Mouse (Mus musculus) liver, embryonic 13.5 days (tissue): Measurements from ENCODE around the gene Snrnp35. TPM values are rescaled to one million over a fixed set of nuclear protein-coding genes. Genes with fewer than 3 reads are reported as not detected.
A peak's percentile ranks its signal among the peaks of the same experiment; 100 is the strongest.

Source experiments
- ATAC-seq: fragments of 200-750 bp; cut with Nextera tagmentation; 2 replicates; pipeline ENCODE4 v1.8.0; 2017; ENCODE audit warnings: low read depth, mild to moderate bottlenecking, moderate number of reproducible peaks, moderate library complexity
- DNase-seq: peaks from one replicate; pipeline ENCODE4 v3.0.0; 2022
- H3K27ac ChIP-seq: fragments of 300-500 bp; sonication (generic); 2 replicates; pipeline ENCODE4 v1.5.1; 2015; ENCODE audit warnings: moderate library complexity, mild to moderate bottlenecking, inconsistent platforms
- H3K27me3 ChIP-seq: fragments of 300-500 bp; sonication (generic); 2 replicates; pipeline ENCODE4 v1.6.1; 2015; ENCODE audit warnings: mild to moderate bottlenecking, inconsistent platforms
- H3K36me3 ChIP-seq: fragments of 300-500 bp; sonication (generic); 2 replicates; pipeline ENCODE4 v1.6.1; 2015; ENCODE audit warnings: mild to moderate bottlenecking, inconsistent platforms
- H3K4me1 ChIP-seq: fragments of 300-500 bp; sonication (generic); replicated peaks from 2 replicates; pipeline ENCODE4 v1.6.1; 2015; ENCODE audit warnings: inconsistent platforms
- H3K4me2 ChIP-seq: fragments of 300-500 bp; sonication (generic); 2 replicates; pipeline ENCODE4 v1.6.1; 2015; ENCODE audit warnings: inconsistent platforms, mild to moderate bottlenecking, moderate library complexity
- H3K4me3 ChIP-seq: fragments of 300-500 bp; sonication (generic); replicated peaks from 2 replicates; pipeline ENCODE4 v1.5.1; 2015; ENCODE audit warnings: mild to moderate bottlenecking, inconsistent platforms
- H3K9ac ChIP-seq: fragments of 300-500 bp; sonication (generic); 2 replicates; pipeline ENCODE4 v1.6.1; 2015; ENCODE audit warnings: mild to moderate bottlenecking, inconsistent platforms
- H3K9me3 ChIP-seq: fragments of 300-500 bp; sonication (generic); replicated peaks from 2 replicates; pipeline ENCODE4 v1.6.1; 2016; ENCODE audit warnings: inconsistent platforms
- WGBS: fragments of 180-500 bp; shearing (Covaris S2); methylation state at CpG from one replicate; pipeline ENCODE4 v1.1.7; 2015; ENCODE audit not compliant: insufficient replicate concordance; 5-methylcytosine and 5-hydroxymethylcytosine counted together
- polyA plus RNA-seq: library from polyadenylated mRNA; unstranded; fragments of >200 nt; fragmentation: Nextera tagmentation; extraction: Ambion mirVana; gene quantifications from 2 replicates; pipeline ENCODE4 v1.2.1, GENCODE M21; 2015

Snrnp35 gene
- polyA plus RNA-seq, 1 experiment from 2014 or later = 14.6 TPM

- Histone ChIP-seq H3K36me3 (no peaks in the 10 kb centered on the region), H3K9me3 (no peaks in the 10 kb centered on the region), H3K27me3 (0 out of 2 replicates have a peak, but pooled peaks cover 3% of the 10 kb centered on the region), H3K9ac (no peak overlapping the region), H3K4me2 (no peak overlapping the region), H3K4me1 (no peaks in the 10 kb centered on the region), H3K27ac (no peak overlapping the region), H3K4me3 (no peak overlapping the region)
- ATAC-seq (no peak), DNase-seq (no peak)
- 80% methylated on average over 4 of the region's 4 CpGs for WGBS
These were observed 22.3 kb downstream of the Snrnp35 start for GRCm38 (mm10) chr5:124505235-124505634.

GRCm38 (mm10) chr5:124506731-124507359, 23.9 kb downstream of the Snrnp35 start:
- H3K4me3 ChIP-seq = no peak overlapping the region
- H3K9me3 ChIP-seq = no peaks in the 10 kb centered on the region
- no peak overlapping the region for H3K9ac ChIP-seq
- no peak overlapping the region for H3K4me2 ChIP-seq
- H3K27ac ChIP-seq = no peak overlapping the region
- H3K36me3 ChIP-seq = no peaks in the 10 kb centered on the region
- DNase-seq (no peak), ATAC-seq (no peak)
- 0 out of 2 replicates have a peak, but pooled peaks cover 3% of the 10 kb centered on the region for H3K27me3 ChIP-seq
- H3K4me1 ChIP-seq = no peaks in the 10 kb centered on the region
- 45% methylated on average over 10 of the region's 10 CpGs for WGBS

GRCm38 (mm10) chr5:124509200-124509599, 26.3 kb downstream of the Snrnp35 start:
- no peak overlapping the region for H3K9ac ChIP-seq
- no peak for ATAC-seq
- no peaks in the 10 kb centered on the region for H3K27me3 ChIP-seq
- DNase-seq = no peak
- H3K4me3 ChIP-seq = no peak overlapping the region
- H3K4me1 ChIP-seq = no peaks in the 10 kb centered on the region
- 71% methylated on average over 6 of the region's 6 CpGs for WGBS
- H3K9me3 ChIP-seq = no peaks in the 10 kb centered on the region
- no peak overlapping the region for H3K27ac ChIP-seq
- no peak overlapping the region for H3K4me2 ChIP-seq
- H3K36me3 ChIP-seq = no peaks in the 10 kb centered on the region

GRCm38 (mm10) chr5:124509742-124510237, 26.9 kb downstream of the Snrnp35 start:
- 63% methylated on average over 12 of the region's 12 CpGs for WGBS
- H3K27me3 ChIP-seq = no peaks in the 10 kb centered on the region
- DNase-seq (no peak), ATAC-seq (no peak)
- H3K9ac ChIP-seq = no peak overlapping the region
- no peaks in the 10 kb centered on the region for H3K4me1 ChIP-seq
- no peak overlapping the region for H3K4me2 ChIP-seq
- H3K27ac ChIP-seq = no peak overlapping the region
- H3K4me3 ChIP-seq = no peak overlapping the region
- no peaks in the 10 kb centered on the region for H3K9me3 ChIP-seq
- H3K36me3 ChIP-seq = 0 out of 2 replicates have a peak, but pooled peaks cover 3% of the 10 kb centered on the region

DNA sequence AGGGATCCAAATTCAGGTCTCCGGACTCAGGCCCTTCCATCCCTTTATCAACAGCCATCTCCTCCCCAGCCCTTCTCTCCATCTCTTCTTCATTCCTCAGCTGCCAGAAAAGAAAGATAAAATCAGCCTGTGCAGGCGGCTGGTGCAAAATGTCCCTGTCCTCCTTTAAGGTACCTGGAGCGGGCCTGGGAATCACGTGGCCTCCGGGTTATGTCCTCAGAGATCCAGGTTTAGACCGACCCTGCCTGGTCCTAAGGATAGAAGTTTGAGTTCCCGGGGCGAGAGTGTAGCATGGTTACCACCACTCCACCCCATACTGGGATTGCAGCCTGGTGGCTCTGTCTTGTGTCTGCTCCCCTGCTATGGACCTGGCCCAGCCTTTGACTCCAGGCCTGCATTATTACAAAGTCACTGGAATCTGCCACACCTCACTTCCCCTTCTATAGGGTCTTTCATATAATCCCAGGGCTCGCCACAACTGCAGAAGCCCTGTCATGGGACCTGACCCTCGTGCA, 27.7 kb downstream of the Snrnp35 start:
- Histone ChIP-seq H3K9ac (no peak overlapping the region), H3K27me3 (no peaks in the 10 kb centered on the region), H3K4me1 (no peaks in the 10 kb centered on the region), H3K9me3 (no peaks in the 10 kb centered on the region), H3K36me3 (0 out of 2 replicates have a peak, but pooled peaks cover 3% of the 10 kb centered on the region), H3K4me2 (no peak overlapping the region), H3K4me3 (no peak overlapping the region), H3K27ac (no peak overlapping the region)
- WGBS = 73% methylated on average over 10 of the region's 10 CpGs
- no peak for ATAC-seq
- no peak for DNase-seq

GRCm38 (mm10) chr5:124515789-124516188, 32.9 kb downstream of the Snrnp35 start:
- Histone ChIP-seq H3K4me3 (no peak overlapping the region), H3K9me3 (no peaks in the 10 kb centered on the region), H3K27ac (no peak overlapping the region), H3K4me2 (no peak overlapping the region), H3K36me3 (0 out of 2 replicates have a peak, but pooled peaks cover 3% of the 10 kb centered on the region), H3K4me1 (no peaks in the 10 kb centered on the region), H3K27me3 (no peaks in the 10 kb centered on the region), H3K9ac (no peak overlapping the region)
- ATAC-seq = no peak
- WGBS = 59% methylated on average over 5 of the region's 5 CpGs
- no peak for DNase-seq

GRCm38 (mm10) chr5:124518648-124519047, 35.7 kb downstream of the Snrnp35 start:
- WGBS = 84% methylated on average over 10 of the region's 10 CpGs
- Histone ChIP-seq H3K9ac (no peak overlapping the region), H3K27ac (no peak overlapping the region), H3K4me2 (no peak overlapping the region), H3K36me3 (0 out of 2 replicates have a peak, but pooled peaks cover 3% of the 10 kb centered on the region), H3K4me1 (no peaks in the 10 kb centered on the region), H3K27me3 (no peaks in the 10 kb centered on the region), H3K4me3 (no peak overlapping the region), H3K9me3 (no peaks in the 10 kb centered on the region)
- ATAC-seq = no peak
- DNase-seq = no peak

DNA sequence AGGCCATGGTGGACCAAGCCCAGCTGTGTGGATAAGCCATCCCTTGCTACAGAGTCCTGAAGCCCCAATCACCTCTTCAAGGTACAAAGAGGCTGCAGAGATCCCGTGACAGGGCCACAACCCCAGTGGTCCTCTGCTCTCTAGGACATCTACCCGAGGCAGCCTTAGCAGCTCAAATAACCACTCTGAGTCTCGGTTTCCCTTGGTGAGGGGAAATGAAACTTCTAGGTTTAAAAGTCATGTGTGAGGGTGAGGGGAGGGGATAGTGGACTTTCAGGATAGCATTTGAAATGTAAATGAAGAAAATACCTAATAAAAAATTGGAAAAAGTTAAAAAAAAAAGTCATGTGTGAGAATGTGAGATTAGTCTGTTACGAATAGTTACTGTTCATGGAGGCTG, 38.7 kb downstream of the Snrnp35 start:
- ATAC-seq (no peak), DNase-seq (no peak)
- no peaks in the 10 kb centered on the region for H3K36me3 ChIP-seq
- no peak overlapping the region for H3K4me3 ChIP-seq
- no peaks in the 10 kb centered on the region for H3K9me3 ChIP-seq
- 70% methylated on average over 4 of the region's 4 CpGs for WGBS
- no peak overlapping the region for H3K9ac ChIP-seq
- H3K4me1 ChIP-seq = no peaks in the 10 kb centered on the region
- H3K27ac ChIP-seq = no peak overlapping the region
- no peaks in the 10 kb centered on the region for H3K27me3 ChIP-seq
- H3K4me2 ChIP-seq = no peak overlapping the region

- Histone ChIP-seq H3K4me3 (no peak overlapping the region), H3K4me1 (no peaks in the 10 kb centered on the region), H3K36me3 (no peaks in the 10 kb centered on the region), H3K9me3 (no peaks in the 10 kb centered on the region), H3K27me3 (peaks cover under 1% of the 10 kb centered on the region; the same call in 1 of the 2 replicates), H3K9ac (no peak overlapping the region), H3K27ac (no peak overlapping the region), H3K4me2 (no peak overlapping the region)
- ATAC-seq (no peak), DNase-seq (no peak)
- 83% methylated on average over 8 of the region's 8 CpGs for WGBS
These were observed 40.1 kb downstream of the Snrnp35 start for GRCm38 (mm10) chr5:124523032-124523431.

GRCm38 (mm10) chr5:124524943-124525342, 42.0 kb downstream of the Snrnp35 start:
- 64% methylated on average over 5 of the region's 5 CpGs for WGBS
- ATAC-seq (no peak), DNase-seq (no peak)
- H3K36me3 ChIP-seq = no peaks in the 10 kb centered on the region
- H3K4me2 ChIP-seq = no peak overlapping the region
- no peak overlapping the region for H3K27ac ChIP-seq
- no peak overlapping the region for H3K4me3 ChIP-seq
- H3K27me3 ChIP-seq = peaks cover 17% of the 10 kb centered on the region
- H3K9me3 ChIP-seq = no peaks in the 10 kb centered on the region
- H3K4me1 ChIP-seq = peaks cover 13% of the 10 kb centered on the region; the same call in 1 of the 2 replicates
- H3K9ac ChIP-seq = no peak overlapping the region

- Histone ChIP-seq H3K27ac (no peak overlapping the region), H3K4me3 (no peak overlapping the region), H3K4me1 (peaks cover 39% of the 10 kb centered on the region), H3K9me3 (no peaks in the 10 kb centered on the region), H3K9ac (no peak overlapping the region), H3K4me2 (peak overlapping the region; percentile 82; the same call in 1 of the 2 replicates), H3K27me3 (peaks cover 51% of the 10 kb centered on the region), H3K36me3 (no peaks in the 10 kb centered on the region)
- DNase-seq = no peak
- no peak for ATAC-seq
- WGBS = 61% methylated on average over 4 of the region's 4 CpGs
These were observed 45.4 kb downstream of the Snrnp35 start for GRCm38 (mm10) chr5:124528351-124528750.
